Mouse (Mus musculus): ENCODE measurements around the gene Cyp2c38.
"Not testable (repeated sequence)": the region's sequence is repeated elsewhere in the genome, so short reads cannot be mapped to it uniquely, and the experiment has no call there.

The Cyp2c38 gene

DNA sequence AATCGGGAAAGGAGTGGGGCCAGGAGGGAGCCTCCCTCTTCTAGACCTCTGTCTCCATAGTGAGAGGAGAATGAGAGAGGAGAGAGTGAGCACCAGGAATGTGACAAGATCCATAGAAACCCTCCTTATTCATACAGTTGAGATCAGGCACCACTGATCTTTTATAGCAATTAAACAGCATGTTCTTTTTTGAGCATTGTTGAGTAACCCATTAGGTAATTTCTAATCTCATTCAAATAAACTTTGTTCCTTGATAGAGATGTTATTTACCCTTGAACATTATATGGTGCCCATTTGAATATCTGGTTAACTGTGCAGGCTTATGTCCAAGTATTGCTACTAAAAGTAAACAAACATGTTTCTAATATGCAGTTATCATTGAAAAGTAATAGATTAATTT, at the start of gene Cyp2c38:
TSS of gene Cyp2c38 (minus strand) at position 135 of the 400 bp plus-strand sequence.
- no peak for DNase-seq

GRCm38 (mm10) chr19:39510534-39510933, 47.7 kb upstream of the Cyp2c38 start, which contains the start of gene Cyp2c39:
Gene Cyp2c39 (plus strand): TSS chr19:39510862.
- DNase-seq = no peak

DNA sequence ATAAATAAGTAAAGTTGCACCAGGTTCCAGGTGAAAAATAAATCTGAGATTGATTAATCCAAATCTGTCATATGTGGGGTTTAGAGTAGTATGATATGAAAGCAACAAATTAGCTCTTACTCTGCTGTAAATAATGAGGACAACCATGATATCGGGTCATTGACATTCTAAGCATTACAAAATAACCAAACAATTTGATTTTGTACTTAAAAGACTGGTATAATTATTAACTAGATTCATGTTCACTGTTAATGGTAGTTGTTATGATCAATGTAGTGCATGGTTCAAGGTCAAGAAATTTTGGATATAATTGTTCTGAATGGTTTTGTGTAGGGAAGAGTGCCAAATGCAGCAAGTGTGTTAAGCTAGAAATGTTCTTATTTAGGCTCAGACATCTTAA, 46.7 kb upstream of the Cyp2c38 start:
- no peak for DNase-seq

- no peak for DNase-seq
Measured at GRCm38 (mm10) chr19:39506341-39506740, 43.5 kb upstream of the Cyp2c38 start.

DNA sequence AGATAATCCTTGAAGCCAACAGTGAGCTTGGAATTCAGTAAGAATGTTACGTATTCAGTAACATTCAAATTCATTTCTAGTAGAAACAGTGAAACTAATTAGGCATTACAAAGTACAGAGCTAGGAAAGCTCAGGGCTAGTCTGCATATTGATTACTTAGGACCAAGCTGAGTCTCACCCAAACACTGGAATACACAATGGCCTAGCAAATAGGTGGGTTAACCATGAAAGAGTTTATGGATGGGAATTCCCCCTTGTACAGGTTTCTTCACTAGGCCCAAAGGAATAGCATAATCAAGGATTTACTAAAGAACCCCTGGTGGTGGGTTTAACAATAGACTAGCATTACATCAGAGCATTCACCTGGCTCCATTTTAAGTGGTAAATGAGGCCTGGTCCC, 21.1 kb upstream of the Cyp2c38 start:
- DNase-seq = not testable (repeated sequence)

- no peak for DNase-seq
Measured at GRCm38 (mm10) chr19:39463923-39464322, 1.0 kb upstream of the Cyp2c38 start.
